Mouse (Mus musculus): Measurements from ENCODE around the gene Nmt1.

DNA sequence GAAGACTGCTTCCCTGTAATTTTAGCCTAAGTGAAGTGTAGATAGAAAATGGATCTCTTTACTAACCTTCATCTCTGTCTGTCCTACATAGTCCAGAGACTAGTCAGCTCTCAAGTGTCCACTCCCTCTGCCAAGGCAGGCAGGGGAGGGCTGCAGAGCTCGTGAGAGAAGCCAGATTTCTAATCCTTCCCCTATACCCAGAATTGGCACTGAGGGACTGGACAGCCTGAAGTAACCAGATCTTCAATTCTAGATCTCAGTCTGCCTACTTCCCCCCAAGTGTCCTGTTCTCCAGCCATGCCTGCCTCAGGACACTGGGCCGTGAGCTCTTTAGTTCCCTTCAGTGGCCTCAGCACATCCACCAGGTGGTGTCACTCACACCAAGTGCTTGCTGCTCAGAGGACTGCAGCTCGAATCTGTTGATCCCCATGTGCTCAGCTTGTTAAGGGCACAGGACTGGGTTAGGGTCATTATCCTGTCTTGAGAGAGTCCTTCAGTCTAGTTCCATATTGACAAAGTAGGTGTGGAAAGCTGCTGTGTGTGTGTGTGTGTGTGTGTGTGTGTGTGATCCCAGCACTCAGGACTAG is 30.6 kb downstream of the Nmt1 start:
- TF ChIP-seq POLR2A (IDR thresholded peaks at IDR 0.05; ENCODE audit: insufficient read depth, low read depth, low read length) (no peak), EP300 (IDR thresholded peaks at IDR 0.05; ENCODE audit: insufficient read depth, low read depth, low read length) (no peak), CTCF (IDR thresholded peaks at IDR 0.05) (peak; percentile 49)
